Mouse (Mus musculus) olfactory bulb, adult 2 months (tissue): ENCODE results near the gene Rreb1. TPM values are rescaled to one million over a fixed set of nuclear protein-coding genes. Genes with fewer than 3 reads are reported as not detected.

ENCODE experiments used
- H3K27ac ChIP-seq: fragments of 200-500 bp; 2 replicates; pipeline ENCODE4 v1.5.1; 2012; ENCODE audit warnings: low read depth, low read length; ENCODE audit not compliant: insufficient read depth
- H3K4me1 ChIP-seq: fragments of 200-500 bp; 2 replicates; pipeline ENCODE4 v1.6.1; 2012; ENCODE audit warnings: low read length; ENCODE audit not compliant: control insufficient read depth, insufficient read depth
- H3K4me3 ChIP-seq: fragments of 200-500 bp; 2 replicates; pipeline ENCODE4 v1.5.1; 2012; ENCODE audit warnings: mild to moderate bottlenecking, low read depth, low read length, moderate library complexity; ENCODE audit not compliant: insufficient read depth
- CTCF ChIP-seq: fragments of 200-500 bp; IDR thresholded peaks from 2 replicates; pipeline ENCODE4 v1.5.1; 2012; ENCODE audit warnings: low read depth, mild to moderate bottlenecking, low read length, moderate library complexity; ENCODE audit not compliant: insufficient read depth
- POLR2A ChIP-seq: fragments of 200-500 bp; IDR thresholded peaks from 2 replicates; pipeline ENCODE4 v1.6.1; 2012; ENCODE audit warnings: mild to moderate bottlenecking, low read depth, low read length, moderate library complexity; ENCODE audit not compliant: insufficient read depth
- WGBS: fragments of 180-500 bp; shearing (Covaris S2); methylation state at CpG from one replicate; pipeline ENCODE4 v1.1.7; 2018; 5-methylcytosine and 5-hydroxymethylcytosine counted together
- polyA plus RNA-seq: library from polyadenylated mRNA; stranded (reverse); fragments of >200 nt; gene quantifications from 2 replicates; pipeline ENCODE4 v1.2.4, GENCODE M21; 2012; ENCODE audit warnings: low replicate concordance; ENCODE audit not compliant: missing spikeins, insufficient read depth, insufficient read length

The Rreb1 gene
- polyA plus RNA-seq, 1 experiment: not detected

DNA sequence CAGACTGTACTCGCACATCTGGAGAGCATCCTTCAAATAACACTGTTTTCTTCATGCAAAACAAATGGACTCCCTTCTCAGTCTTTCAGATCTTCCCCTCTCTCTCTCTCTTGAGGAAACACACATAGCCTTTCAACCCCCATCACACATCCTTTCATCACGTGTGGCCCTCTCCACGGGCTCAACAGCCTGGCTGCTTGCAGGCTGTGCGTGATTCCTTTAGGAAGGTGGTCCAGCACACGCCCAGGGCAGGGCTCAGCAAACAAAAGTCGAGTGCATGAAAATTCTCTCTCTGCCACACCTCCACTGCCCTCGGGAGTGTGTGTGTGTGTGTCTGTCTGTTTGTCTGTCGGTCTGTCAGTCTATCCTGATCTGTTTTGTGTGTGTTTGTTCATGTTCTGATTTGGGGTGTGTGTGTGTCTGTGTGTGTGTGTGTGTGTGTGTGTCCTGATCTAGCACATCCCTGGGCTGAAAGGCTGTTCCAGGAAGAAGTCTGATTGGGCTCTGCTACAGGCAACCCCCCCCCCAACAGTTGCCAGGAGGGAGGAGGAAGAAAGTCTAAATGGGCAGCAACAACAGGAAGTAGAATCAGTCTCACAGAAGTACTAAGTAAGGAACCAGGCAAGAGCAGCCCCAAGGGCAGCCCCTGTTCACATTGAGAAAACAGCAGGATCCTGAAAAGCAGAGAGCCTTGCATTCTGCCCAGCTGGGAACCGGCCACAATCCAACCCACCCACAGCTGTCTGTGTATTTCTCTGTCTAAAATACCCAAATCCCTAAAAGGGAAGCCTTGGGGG is 26.8 kb upstream of the Rreb1 start:
- Histone ChIP-seq H3K27ac (no peak overlapping the region), H3K4me1 (peaks cover 12% of the 10 kb centered on the region), H3K4me3 (no peak overlapping the region)
- 59% methylated on average over 9 of the region's 9 CpGs for WGBS
- TF ChIP-seq CTCF: no peak
- TF ChIP-seq POLR2A: no peak

DNA sequence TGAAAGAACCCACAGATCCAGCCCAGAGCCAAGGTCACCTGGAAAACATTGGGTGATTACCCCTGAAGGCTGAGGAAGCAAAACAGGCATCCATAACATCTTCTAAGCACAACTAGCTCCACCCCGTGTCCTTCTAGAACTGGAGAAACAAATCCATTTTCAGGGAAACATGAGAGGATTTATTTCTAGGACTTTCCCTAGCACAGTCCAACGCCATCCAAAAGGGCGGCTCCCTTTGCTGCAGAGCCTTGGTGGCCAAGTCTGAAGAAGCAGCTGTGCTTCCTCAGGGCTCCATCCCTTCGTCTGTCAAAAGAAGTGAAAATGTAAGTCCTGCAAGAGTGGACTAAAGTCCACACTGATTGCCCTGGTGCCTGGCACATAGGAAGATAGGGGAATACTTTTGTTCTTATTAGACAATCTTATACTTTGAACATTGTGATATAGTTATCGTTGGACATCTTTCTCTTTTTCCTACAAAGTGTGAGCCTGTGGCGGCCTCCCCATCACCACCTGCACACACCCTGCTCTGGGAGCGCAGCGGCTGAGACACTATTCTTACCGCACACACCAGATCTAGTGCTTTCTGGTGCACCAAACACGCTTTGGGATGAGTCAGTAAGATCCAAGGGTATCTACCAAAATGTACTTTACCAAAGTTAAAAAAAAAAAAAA is 18.7 kb upstream of the Rreb1 start:
- TF ChIP-seq CTCF (no peak), POLR2A (no peak)
- no peak overlapping the region for H3K4me3 ChIP-seq

DNA sequence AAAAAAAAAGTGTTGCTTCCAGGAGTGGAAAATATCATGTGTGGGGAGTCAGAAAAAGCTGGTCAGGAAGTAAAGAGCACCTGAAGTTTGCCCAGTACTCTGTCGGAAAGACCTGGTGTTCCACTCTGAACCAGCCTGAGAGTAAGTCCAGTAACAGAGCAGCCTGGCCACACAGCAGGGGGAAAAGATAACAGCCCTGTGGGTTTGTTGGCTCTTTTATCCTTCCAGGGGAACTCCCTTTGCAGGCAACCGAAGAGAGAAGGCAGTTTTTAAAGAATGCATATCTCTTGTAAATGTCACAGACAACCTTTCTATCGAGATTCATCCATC is 18.2 kb upstream of the Rreb1 start:
- TF ChIP-seq CTCF (no peak), POLR2A (no peak)
- Histone ChIP-seq H3K4me1 (peaks cover 4% of the 10 kb centered on the region; the same call in 1 of the 2 replicates), H3K27ac (no peak overlapping the region), H3K4me3 (no peak overlapping the region)
- WGBS: 71% methylated on average over 3 of the region's 3 CpGs

More for the DNA sequence above, 18.7 kb upstream of the Rreb1 start:
- WGBS: 90% methylated on average over 10 of the region's 10 CpGs
- peaks cover 4% of the 10 kb centered on the region; the same call in 1 of the 2 replicates for H3K4me1 ChIP-seq
- H3K27ac ChIP-seq: no peak overlapping the region

DNA sequence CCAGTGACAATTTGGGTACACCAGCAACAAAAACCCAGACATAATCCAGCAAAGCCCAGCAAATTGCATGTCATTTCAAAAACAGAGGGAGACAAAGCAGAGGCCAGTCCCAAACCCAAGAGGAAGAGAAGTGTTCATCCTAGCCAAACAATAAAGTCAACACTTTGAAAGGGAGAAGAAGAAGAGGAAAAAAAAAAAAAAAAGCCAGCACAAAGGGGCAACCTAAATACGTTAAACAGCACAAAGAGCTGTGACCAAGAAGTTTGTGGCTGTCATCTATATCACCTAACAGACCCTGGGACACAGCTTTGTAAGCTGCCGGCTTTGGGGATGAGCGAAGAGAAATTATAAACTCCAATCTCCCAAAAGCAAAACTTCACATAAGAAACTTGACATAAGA is 17.8 kb upstream of the Rreb1 start:
- no peak overlapping the region for H3K4me3 ChIP-seq
- WGBS: 83% methylated on average over 3 of the region's 3 CpGs
- no peak for TF ChIP-seq CTCF
- no peak for TF ChIP-seq POLR2A
- H3K4me1 ChIP-seq: peaks cover 4% of the 10 kb centered on the region; the same call in 1 of the 2 replicates
- H3K27ac ChIP-seq: no peak overlapping the region

- Histone ChIP-seq H3K27ac (no peak overlapping the region), H3K4me1 (peaks cover 4% of the 10 kb centered on the region; the same call in 1 of the 2 replicates), H3K4me3 (no peak overlapping the region)
- WGBS: 27% methylated on average over 23 of the region's 23 CpGs
- TF ChIP-seq POLR2A (no peak), CTCF (no peak)
Measured at GRCm38 (mm10) chr13:37760957-37761941, 17.0 kb upstream of the Rreb1 start.

DNA sequence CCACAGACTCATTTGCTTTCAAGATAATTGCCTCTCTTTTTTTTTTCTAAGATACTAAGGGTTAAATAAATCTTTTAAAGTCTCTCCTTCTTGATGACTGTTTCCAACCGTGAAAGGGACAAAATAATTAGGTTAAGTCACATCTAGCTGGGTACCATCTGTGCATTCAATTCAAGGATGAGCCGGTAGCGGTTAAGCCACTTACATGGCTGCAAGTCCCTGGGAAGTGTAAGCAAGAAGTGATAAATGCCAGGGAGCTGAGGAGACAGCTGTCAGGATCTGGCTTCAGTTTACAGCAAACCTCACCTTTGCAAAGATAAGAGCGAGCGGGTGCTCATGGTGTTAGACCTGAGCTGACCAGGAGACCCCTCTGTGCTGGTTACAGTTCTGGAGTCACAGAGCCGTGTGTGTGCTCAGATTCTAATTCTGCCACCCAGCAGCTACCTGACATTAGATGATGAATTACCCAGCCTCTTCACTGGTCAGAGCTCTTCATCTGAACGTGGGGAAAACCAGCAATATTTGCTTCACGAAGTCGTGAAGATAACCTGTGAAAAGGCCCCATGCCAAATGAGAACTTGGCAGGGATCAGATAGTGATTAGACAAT is 14.3 kb upstream of the Rreb1 start:
- Histone ChIP-seq H3K4me3 (no peak overlapping the region), H3K27ac (no peak overlapping the region), H3K4me1 (peaks cover 4% of the 10 kb centered on the region; the same call in 1 of the 2 replicates)
- TF ChIP-seq CTCF (no peak), POLR2A (no peak)
- 73% methylated on average over 9 of the region's 9 CpGs for WGBS

GRCm38 (mm10) chr13:37769777-37770176 is 8.4 kb upstream of the Rreb1 start:
- WGBS: 71% methylated on average over 1 of the region's 1 CpGs
- no peak overlapping the region for H3K4me3 ChIP-seq
- TF ChIP-seq CTCF (no peak), POLR2A (no peak)
- H3K27ac ChIP-seq: no peak overlapping the region
- no peaks in the 10 kb centered on the region for H3K4me1 ChIP-seq

DNA sequence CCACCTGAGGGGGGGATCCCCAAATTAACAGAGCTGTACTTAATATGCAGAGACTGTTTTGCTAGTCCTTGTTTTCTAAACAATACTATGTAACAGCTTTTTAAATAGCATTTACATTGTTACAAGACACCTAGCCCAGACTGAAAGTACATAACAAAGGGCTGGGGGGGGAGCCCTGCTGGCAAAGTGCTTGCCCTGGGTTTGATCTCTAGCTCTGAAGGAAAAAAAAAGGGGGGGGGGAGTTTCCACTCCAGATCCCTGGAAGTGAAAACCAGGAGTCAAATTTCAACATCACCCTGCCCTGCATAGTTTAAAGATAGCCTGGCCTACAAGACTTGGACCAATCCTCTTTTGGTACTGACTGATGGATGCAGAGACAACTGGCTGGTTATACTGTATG is 4.7 kb upstream of the Rreb1 start:
- peaks cover 8% of the 10 kb centered on the region for H3K4me1 ChIP-seq
- no peak overlapping the region for H3K4me3 ChIP-seq
- TF ChIP-seq POLR2A (no peak), CTCF (no peak)
- no peak overlapping the region for H3K27ac ChIP-seq
